Mouse (Mus musculus): ENCODE measurements around the gene Arl3. TPM values are rescaled to one million over a fixed set of nuclear protein-coding genes. Genes with fewer than 3 reads are reported as not detected.

Arl3 gene
- polyA plus RNA-seq, 1 experiment = 253 TPM

DNA sequence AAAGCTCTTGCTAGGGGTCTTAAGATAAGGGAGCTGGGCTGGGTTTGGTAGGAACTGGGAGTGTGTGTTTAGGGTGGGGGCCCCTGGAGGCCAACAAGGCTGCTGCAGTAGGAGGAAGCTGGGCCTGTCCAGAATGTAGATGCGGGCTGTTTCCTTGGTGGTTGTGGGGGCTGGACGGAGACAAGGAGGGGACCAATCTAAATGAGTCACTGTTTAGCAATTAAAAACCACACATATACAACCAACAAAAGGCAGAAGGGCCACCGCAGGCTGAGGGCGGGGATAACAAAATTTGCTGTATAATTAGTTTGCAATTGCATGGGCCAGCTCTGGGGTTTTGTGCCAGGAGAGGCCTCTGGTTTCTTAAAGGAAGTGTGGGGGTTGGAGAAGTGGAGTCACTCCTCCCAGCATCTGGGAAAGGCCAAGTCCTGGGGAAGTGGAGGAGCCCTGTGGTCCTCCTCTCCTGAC is 68.9 kb downstream of the Arl3 start:
- DNase-seq (ENCODE audit: extremely low spot score in 1 of 2, low spot score in 1 of 2) = peak in 1 of 2 experiments; percentile 47

DNA sequence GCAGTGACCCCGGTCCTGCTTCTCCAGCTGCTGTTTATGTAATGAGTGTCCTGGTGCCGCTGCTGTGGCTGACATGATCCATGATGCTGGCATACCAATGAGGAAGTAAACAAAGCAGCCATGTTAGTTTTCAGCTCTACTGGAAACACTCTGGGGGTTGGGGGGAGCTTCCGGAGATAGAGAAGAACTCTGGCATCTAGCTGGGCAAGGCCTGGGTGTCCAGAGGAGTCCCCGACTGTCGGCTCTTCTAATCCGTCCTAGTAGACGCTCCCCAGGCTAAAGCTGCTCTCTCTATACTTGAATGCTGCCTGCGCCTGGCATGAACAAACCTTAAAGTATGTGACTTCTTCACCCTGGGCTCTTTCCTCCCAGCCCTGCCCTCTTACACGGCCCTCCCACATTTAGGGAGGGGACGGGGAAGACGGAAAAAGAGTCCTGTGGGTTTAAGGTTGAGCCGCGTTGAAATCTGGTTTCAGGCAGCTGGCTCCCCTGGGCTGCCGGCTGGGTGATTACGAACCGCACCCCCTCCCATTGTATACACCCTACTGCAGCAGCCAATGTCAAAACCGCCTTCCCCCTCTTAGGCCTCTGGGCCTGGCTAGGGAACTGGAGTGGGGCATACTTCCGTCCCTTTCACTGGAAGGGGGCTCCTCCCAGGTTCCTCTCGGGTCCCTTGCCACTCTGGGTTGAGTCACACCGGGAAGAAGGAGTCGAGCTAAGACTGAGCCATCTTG is 69.5 kb downstream of the Arl3 start:
- peak in 1 of 2 experiments; percentile 44 for DNase-seq (ENCODE audit: extremely low spot score in 1 of 2, low spot score in 1 of 2)

DNA sequence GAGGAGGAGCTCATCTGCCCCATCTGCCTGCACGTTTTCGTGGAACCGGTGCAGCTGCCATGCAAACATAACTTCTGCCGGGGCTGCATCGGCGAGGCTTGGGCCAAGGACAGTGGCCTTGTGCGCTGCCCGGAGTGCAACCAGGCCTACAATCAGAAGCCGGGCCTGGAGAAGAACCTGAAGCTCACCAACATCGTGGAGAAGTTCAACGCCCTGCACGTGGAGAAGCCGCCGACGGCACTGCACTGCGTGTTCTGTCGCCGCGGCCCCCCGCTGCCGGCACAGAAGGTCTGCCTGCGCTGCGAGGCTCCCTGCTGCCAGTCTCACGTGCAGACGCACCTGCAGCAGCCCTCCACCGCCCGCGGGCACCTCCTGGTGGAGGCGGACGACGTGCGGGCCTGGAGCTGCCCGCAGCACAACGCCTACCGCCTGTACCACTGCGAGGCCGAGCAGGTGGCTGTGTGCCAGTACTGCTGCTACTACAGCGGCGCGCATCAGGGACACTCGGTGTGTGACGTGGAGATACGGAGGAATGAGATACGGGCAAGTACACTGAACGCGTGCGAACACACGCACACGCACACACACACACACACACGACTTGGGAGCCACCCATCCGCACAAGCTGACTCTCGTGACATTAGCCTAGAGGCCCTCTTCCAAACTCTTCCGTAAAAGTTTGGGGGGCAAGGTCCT is 70.4 kb downstream of the Arl3 start:
- DNase-seq (ENCODE audit: extremely low spot score in 1 of 2, low spot score in 1 of 2) = peak in 1 of 2 experiments; percentile 71

DNA sequence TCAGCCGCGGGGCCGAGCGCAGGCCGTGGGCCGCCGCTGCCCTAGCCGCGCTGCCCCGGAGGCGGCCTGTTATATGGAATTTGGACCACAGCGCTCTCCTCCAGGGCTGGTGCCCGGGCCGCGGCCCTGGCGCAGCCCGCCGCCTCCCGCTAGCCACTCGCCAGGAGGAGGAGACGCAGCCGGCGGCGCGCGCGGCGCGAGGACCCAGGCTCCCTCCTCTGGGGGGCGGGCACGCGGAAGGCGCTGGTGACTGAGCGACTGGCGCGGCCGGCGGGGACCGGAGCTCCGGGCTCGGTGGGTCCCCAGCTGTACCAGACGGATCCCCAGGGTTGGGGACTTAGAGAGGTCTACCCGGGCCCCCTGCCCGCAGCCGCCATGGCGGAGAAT is 70.9 kb downstream of the Arl3 start:
- peak in 1 of 2 experiments; percentile 75 for DNase-seq (ENCODE audit: extremely low spot score in 1 of 2, low spot score in 1 of 2)

DNA sequence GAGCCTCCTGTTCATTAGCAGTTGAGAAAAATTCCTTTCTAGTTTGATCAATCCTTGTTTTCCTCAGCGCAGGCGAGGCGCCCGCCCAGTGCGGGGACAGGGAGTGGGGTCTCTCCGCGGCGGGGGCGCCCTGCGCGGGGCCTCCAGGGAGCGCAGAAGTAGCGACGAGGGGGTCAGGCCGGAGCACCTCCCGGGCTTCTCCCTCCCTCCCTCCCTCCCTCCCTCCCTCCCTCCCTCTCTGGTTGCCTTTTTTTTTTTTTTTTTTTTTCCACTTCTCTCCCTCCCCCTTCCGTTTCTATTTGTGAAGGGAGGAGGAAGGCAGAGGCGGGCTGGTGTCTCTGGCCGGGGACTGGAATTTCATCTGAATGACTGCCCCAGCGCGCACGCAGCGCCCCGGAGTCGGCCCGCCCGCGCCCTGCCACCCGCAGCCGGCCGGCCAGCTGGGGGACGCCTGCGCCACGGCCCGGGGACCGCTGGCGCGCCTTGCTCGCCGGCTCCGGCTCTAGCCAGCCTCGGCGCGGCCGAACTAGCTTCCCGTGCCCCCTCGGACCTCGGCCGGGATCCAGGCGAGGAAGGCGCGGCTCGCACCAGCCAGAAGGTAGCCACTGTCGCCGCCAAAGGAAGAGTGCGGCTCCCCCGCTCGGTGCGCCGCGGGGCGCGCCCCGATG is 71.5 kb downstream of the Arl3 start, which contains the start of gene Trim8:
TSS of gene Trim8 (plus strand) at position 302 of the 668 bp plus-strand sequence.
- DNase-seq (ENCODE audit: extremely low spot score in 1 of 2, low spot score in 1 of 2) = peak; percentile 52 to 78

DNA sequence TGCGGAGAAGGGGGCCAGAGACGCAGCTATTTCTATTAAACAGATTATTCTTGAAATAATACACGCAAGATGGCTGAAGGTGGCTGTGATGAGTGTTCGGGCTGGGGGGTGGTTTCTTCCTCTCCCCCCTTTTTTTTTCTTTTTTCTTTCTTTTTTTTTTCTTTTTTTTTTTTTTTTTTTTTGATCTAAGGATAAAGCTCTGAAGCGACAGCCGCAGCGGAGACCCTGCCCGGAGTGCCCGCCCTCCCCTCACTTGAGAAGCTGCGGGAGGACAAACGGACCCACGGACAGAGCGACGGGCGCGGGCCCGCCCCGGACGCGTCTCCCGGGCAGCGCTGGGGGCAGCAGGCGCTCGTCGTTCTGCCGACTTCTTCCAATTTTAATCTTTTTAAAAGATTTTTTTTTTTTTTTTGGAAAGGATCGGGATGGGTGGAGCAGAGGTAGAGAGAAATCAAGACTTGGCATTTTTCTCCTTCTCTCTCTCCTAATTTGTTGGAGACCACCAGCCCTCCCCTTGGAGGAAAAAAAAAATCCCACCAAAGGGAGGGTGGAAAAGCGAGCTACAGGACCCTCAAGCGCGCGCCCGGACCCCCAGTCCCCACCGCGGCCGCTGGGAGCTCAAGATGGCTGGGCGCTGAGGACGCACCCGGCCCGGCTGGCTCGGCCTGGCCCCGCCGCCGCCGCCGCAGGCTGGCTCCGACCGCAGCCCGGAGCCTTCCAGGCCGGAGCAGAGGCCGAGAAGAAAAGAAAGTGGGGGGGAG is 72.2 kb downstream of the Arl3 start:
- DNase-seq (ENCODE audit: extremely low spot score in 1 of 2, low spot score in 1 of 2) = peak in 1 of 2 experiments; percentile 46

DNA sequence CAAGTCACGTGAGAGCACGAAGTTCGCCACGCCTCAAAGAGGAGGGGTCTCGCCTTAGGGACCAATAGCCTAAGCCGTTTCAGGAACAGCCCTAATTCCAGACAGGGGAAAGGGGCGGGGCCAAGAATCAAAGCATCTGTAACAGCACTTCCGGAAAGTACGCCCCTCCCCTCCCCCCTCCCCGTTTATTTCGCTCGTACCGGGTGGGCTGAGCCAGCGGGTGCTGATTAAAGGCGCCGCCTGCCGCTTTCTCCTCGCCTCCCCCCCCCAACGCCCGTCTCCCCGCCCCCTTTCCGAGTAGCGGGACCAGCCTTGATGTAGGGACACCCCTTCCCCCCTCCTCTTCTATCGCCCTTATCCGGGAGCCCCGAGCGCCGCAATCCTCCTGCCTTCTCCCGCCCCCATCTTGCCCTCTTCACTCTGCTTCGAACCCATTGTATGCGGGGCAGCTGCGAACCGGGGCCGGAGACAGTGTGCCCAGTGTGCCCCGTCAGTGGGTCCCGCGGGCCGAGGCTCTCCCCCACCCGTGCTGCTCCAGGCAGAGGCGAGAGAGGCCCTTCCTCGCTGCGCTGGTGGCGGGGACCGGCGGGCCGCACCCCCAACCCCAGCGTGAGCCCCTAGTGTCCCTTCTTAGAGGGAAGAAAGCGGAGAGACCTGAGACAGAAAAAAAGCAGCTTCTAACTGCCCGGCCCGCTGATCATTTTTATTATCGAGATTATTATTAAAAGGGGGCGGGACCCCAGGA is 73.0 kb downstream of the Arl3 start:
- peak; percentile 98 to 99 for DNase-seq (ENCODE audit: extremely low spot score in 1 of 2, low spot score in 1 of 2)

DNA sequence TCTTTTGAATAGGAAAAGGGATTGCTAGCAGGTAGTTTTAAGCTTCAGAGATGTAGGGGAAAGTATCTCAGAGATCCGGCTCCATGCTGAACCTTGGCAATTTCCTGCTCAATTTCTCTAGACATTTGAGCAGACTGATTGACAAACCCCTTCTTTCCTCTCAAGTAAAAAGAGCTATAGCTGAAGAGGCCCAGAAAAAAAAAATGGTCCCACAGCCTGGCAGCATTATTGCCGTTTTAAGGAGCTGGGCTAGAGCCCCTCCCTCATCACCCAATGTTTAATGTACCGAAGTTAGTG is 73.5 kb downstream of the Arl3 start:
- DNase-seq (ENCODE audit: extremely low spot score in 1 of 2, low spot score in 1 of 2) = no peak

DNA sequence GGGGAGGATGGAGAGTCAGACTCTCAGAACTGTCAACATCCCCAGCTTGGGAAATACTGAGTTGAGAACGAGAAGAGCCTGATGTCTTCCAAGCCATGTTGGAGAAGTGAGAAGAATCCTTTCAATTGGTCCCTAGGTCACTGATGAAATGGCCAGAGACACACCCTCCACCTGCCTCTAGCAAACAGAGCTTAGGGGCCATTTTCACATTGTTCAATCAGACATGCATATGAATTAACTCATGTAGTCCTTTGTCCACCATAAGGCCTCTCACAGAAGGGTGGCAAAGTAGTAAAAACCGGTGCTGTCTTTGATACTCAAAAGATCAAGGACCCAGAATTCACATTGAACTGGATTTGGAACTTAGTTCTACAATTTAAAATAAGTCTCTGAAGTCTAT is 75.8 kb downstream of the Arl3 start:
- DNase-seq (ENCODE audit: extremely low spot score in 1 of 2, low spot score in 1 of 2) = no peak

DNA sequence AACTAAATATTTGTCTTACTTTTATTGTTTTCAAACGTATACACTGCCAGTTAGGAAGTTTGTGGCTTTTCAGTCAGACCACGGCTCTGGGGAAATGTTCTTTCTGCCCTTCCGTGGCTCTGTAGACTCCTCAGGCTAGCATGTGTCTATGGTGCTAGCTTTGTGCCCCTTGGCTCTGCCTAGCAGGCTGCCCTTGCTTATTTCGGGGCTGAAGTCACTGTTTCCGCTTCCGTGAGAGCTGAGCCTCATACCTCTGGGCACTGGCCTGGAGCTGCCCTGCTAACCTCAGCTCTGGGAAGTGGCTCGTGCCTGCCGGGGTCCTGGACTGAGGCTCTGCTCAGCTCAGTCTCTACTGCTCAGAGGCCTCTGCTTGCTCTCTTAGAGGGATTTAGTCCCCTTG is 77.9 kb downstream of the Arl3 start:
- no peak for DNase-seq (ENCODE audit: extremely low spot score in 1 of 2, low spot score in 1 of 2)

DNA sequence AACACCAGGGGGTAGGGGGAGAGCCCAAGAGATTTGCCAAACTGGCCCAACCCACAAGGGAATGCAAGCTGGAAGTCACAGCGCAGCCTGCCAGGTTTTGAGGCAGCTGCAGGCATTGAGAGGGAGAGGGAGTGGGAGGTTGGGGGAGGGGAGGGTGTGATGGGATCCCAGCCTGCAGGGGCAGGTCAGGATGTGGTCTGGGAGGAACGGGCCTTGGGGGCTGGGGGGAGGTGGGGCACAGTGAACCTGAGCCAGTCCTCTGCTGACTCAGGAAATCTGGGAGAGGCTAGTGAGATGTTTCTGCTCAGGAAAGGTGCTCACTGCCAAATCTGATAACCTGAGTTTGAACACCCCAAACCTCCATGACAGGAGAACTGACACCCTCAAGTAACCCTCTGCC is 82.4 kb downstream of the Arl3 start:
- no peak for DNase-seq (ENCODE audit: extremely low spot score in 1 of 2, low spot score in 1 of 2)

DNA sequence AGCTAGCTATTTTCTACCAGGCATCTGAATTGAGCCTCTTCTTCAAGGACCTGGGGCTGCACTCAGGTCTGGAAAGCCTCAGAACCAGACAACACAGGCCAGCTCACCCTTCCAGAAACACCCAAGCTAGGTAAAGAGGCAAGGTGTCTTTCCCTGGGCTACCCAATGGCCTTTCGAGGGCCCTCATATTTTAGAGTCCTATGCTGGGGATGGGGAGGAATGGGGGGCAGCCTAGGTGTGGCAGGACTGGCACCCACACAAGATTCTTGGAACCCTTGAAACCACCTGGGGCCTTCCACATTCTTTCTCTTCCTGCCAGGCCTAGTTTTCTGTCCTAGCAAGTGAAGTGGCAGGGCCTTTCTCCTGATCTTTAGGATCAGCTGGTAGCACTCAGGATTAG is 83.5 kb downstream of the Arl3 start:
- DNase-seq (ENCODE audit: extremely low spot score in 1 of 2, low spot score in 1 of 2) = no peak

DNA sequence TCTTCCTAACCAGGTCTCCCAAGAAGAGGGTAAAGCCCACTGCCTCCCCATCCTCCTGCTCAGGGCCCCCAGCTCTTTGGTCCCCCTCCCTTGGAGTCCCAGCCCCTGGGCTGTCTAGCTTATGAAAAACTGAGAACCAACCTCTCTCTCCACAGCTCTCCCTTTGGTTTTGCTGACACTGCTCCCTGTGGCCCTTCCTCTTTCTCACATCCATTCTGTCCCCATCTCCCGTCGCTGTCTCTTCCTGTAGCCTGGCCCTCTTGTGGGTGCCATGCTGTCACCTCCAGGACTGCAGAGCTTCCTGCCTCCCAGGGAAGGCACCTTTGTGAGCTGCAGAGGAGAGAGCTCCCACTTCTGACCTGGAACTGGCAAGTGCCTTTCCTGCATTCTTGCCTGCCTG is 86.3 kb downstream of the Arl3 start:
- no peak for DNase-seq (ENCODE audit: extremely low spot score in 1 of 2, low spot score in 1 of 2)

DNA sequence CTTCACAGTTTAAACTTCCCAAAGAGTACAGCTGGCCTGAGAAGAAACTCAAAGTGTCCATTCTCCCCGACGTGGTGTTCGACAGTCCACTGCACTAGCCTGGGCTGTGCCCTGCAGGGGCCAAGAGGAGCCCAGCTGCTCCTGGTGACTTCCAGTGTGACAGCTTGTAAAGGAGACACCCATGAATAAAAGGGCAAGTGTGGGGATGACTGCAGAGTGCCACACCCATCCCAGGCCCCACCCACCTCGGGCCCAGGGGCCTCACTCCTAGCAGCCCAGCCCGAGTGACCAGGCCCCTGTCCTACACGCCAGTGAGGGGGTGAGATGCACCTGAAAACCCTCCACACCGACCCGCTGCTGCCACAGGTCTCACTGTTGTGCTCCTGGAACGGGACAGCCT is 87.2 kb downstream of the Arl3 start:
- DNase-seq (ENCODE audit: extremely low spot score in 1 of 2, low spot score in 1 of 2) = no peak

DNA sequence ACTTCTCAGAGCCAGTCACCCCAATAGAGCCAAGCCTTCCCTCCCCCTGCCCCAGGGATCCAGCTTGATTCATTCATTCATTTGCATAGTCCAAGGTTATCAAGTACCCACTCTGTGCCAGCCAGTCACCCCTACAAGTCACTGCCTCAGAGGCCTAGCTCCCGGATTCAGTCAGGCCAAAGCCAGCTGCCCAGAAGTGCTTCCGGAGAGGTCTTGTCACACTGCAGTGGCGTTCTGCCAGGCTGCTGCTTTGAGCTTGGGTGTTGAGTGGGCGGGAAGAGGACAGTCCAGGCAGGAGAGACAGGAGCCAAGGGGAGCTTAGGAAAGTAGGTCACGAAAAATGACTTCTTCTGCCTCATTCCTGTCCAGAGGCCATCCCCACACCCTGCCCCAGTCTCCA is 88.5 kb downstream of the Arl3 start:
- peak in 1 of 2 experiments; percentile 67 for DNase-seq (ENCODE audit: extremely low spot score in 1 of 2, low spot score in 1 of 2)

DNA sequence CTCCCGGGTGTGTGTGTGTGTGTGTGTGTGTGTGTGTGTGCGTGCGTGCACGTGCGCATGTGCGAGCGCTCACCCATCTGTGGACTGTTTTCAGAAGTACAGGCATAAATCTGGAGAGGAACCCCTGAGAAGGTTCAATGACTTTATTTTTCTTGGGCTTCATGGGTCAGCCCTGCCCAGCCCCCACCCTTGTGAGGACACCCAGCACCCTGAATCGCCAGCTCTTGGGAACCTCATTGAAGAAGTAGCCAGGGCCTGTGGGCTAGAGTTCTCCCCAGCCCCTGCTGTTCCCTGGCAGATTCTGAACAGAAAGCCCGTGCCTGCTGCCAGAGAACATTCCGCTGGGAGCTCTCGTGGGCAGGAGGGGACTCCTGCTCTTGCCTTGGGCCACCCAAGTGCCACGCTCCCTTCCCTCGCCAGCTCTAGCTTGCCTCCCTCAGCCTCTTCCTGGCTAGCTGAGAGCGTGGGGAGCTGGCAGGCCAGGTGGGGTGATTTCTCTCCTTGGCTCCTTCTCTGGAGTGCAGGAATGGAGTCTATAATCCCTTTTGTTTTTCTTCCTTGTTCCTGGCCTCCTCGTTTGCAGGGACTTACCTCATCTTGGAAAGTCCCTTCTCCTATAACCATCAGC is 89.2 kb downstream of the Arl3 start:
- DNase-seq (ENCODE audit: extremely low spot score in 1 of 2, low spot score in 1 of 2) = peak in 1 of 2 experiments; percentile 51

DNA sequence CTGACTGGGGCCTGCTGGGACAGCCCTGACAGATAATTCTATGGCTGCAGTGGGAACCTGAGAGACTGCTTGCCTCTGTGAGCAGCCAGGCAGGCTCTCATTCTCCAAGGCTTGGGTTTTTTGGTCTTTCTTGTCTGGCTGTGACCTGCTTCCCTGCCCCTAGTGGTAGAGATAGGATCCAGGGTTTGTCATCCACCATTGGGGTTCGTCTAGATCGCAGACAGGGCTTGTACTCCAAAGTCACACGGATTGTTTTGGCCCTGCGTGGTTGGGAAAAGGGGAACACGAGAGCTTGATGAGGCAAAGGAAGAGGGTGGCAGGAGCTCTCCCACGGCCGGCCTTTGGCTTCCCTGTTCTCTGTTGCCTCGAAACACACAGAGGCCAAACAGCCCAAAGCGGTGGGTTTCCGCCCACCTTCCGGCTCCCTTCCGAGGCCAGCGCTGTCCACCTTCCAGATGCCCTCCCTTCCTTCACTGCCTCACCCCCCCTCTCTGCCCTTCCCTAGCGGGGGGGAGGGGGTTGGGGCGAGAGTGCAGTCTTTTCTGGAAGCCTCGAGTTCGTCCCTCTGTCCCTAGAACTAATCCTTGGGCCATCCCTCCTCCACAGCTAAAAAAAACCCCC is 90.0 kb downstream of the Arl3 start:
- no peak for DNase-seq (ENCODE audit: extremely low spot score in 1 of 2, low spot score in 1 of 2)

DNA sequence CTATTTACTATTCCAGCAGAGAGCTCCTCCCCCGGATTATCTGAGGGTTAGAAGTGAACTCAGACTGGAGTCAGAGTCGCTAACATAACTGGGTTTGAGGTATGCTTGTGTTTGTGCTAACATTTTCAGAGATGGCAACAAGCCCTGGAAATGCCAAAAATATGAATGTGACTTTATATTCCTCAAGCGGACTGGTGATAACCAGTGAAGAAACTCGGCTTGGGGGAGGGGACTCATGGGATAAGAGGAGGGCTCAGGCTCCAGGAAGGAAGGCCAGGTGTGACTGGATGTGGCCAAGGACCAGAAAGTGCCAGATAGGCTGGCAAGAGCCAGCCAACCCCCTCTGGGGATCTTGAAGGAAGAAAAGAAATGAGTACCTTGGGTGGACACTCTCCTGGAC is 91.2 kb downstream of the Arl3 start:
- DNase-seq (ENCODE audit: extremely low spot score in 1 of 2, low spot score in 1 of 2) = no peak

DNA sequence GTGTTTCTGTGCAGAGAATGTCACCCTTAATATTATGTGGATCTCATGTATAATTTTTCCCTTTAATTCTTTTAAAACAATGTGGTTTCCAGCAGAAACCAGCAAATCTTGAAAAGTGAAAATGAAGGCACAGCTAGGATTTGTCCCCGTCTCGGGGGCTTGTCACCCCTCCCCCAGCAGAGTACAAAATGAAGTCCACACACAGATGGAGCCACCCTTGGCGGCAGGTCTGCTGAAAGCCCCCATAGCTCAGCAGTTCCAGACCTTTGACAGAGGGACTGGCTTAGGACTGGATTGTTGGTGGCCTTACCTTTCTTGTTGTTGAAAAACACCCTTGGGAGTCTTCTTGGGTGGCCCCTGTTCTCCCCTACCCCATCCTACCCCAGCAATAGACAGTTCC is 91.6 kb downstream of the Arl3 start:
- no peak for DNase-seq (ENCODE audit: extremely low spot score in 1 of 2, low spot score in 1 of 2)

Measured in frontal cortex, adult 2 months (tissue).